Mouse (Mus musculus) kidney, adult 2 months (tissue): ENCODE measurements at regions not wholly inside any gene's neighbourhood (a gene's known extent, or its start where the extent isn't known, plus 50 kb on each side); places are given as distances from the start of the nearest gene placed in this dataset.

Experiments used
- DNase-seq: peaks from one replicate; pipeline ENCODE4 v3.0.0; 2021
- H3K27ac ChIP-seq: fragments of 200-500 bp; 2 replicates; pipeline ENCODE4 v1.5.1; 2012; ENCODE audit warnings: low read depth, low read length, control low read depth, inconsistent platforms; ENCODE audit not compliant: insufficient read depth
- H3K27me3 ChIP-seq: fragments of 200-500 bp; replicated peaks from 2 replicates; pipeline ENCODE4 v1.6.1; 2012; ENCODE audit warnings: mild to moderate bottlenecking, moderate library complexity, low read length, inconsistent platforms; ENCODE audit not compliant: control insufficient read depth, insufficient read depth
- H3K36me3 ChIP-seq: fragments of 200-500 bp; 2 replicates; pipeline ENCODE4 v1.6.1; 2012; ENCODE audit warnings: mild to moderate bottlenecking, moderate library complexity, low read length, inconsistent platforms; ENCODE audit not compliant: control insufficient read depth, insufficient read depth
- H3K4me1 ChIP-seq: fragments of 200-500 bp; 2 replicates; pipeline ENCODE4 v1.6.1; 2011; ENCODE audit warnings: low read length; ENCODE audit not compliant: control insufficient read depth, insufficient read depth
- H3K4me3 ChIP-seq: fragments of 200-500 bp; 2 replicates; pipeline ENCODE4 v1.5.1; 2011; ENCODE audit warnings: mild to moderate bottlenecking, low read depth, low read length, control low read depth; ENCODE audit not compliant: insufficient read depth
- CTCF ChIP-seq: fragments of 200-500 bp; conservative IDR thresholded peaks from 2 replicates; pipeline ENCODE4 v1.5.1; 2011; ENCODE audit warnings: low read depth, mild to moderate bottlenecking, control low read depth, low read length, moderate library complexity, mixed read lengths; ENCODE audit not compliant: insufficient read depth, insufficient read length
- POLR2A ChIP-seq: fragments of 200-500 bp; IDR thresholded peaks from one replicate; pipeline ENCODE4 v1.6.1; 2011; ENCODE audit warnings: low read depth, low read length, control low read depth
- WGBS: fragments of 180-500 bp; shearing (Covaris S2); methylation state at CpG from one replicate; pipeline ENCODE4 v1.1.7; 2018; 5-methylcytosine and 5-hydroxymethylcytosine counted together

GRCm38 (mm10) chr17:3883146-3883545 lies 187.1 kb upstream of the Nox3 start:
- H3K4me1 ChIP-seq: no peaks in the 10 kb centered on the region
- H3K27me3 ChIP-seq: no peaks in the 10 kb centered on the region
- no peak for DNase-seq
- 63% methylated on average over 1 of the region's 1 CpGs for WGBS
- no peak overlapping the region for H3K4me3 ChIP-seq
- no peak for TF ChIP-seq CTCF
- TF ChIP-seq POLR2A: no peak
- H3K27ac ChIP-seq: no peak overlapping the region
- no peaks in the 10 kb centered on the region for H3K36me3 ChIP-seq

DNA sequence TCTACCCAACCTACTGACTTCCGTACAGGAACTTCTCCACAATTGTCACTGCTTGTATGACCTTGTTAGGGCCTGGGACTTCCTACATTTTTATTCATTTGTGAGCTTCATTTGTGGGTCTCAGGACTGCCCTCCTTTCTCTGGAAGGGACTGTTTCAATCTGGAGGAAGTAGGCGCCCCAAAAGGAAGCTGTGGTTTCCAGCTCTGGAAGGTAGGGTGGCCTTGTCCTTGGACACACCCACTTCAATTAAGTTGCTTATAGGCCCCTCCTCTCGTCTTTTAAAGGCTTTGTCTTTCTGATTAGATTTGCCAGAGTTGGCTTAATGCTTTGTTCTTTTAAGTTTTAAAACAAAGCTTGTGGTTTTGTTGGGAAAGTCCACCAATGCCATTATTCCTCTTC lies 183.0 kb upstream of the Nox3 start:
- no peaks in the 10 kb centered on the region for H3K36me3 ChIP-seq
- WGBS: 79% methylated on average over 3 of the region's 3 CpGs
- TF ChIP-seq POLR2A (no peak), CTCF (no peak)

GRCm38 (mm10) chr17:3869459-3870194 lies 173.6 kb upstream of the Nox3 start:
- WGBS: 68% methylated on average over 4 of the region's 4 CpGs
- Histone ChIP-seq H3K27ac (no peak overlapping the region), H3K4me1 (no peaks in the 10 kb centered on the region), H3K36me3 (no peaks in the 10 kb centered on the region), H3K4me3 (no peak overlapping the region), H3K27me3 (no peaks in the 10 kb centered on the region)
- DNase-seq: no peak
- TF ChIP-seq CTCF (no peak), POLR2A (no peak)

More for the DNA sequence above, 183.0 kb upstream of the Nox3 start:
- no peaks in the 10 kb centered on the region for H3K4me1 ChIP-seq
- DNase-seq: no peak
- H3K4me3 ChIP-seq: no peak overlapping the region
- no peak overlapping the region for H3K27ac ChIP-seq
- H3K27me3 ChIP-seq: no peaks in the 10 kb centered on the region

- Histone ChIP-seq H3K4me3 (no peak overlapping the region), H3K36me3 (no peaks in the 10 kb centered on the region), H3K27ac (no peak overlapping the region), H3K27me3 (no peaks in the 10 kb centered on the region), H3K4me1 (no peaks in the 10 kb centered on the region)
- WGBS: 18% methylated on average over 2 of the region's 2 CpGs
- peak; percentile 8 for DNase-seq
- TF ChIP-seq CTCF (peak; percentile 37), POLR2A (no peak)
Measured at GRCm38 (mm10) chr17:3862384-3862783, 166.3 kb upstream of the Nox3 start.

- Histone ChIP-seq H3K36me3 (no peaks in the 10 kb centered on the region), H3K4me1 (no peaks in the 10 kb centered on the region), H3K4me3 (no peak overlapping the region), H3K27me3 (no peaks in the 10 kb centered on the region), H3K27ac (no peak overlapping the region)
- WGBS: 69% methylated on average over 4 of the region's 4 CpGs
- TF ChIP-seq CTCF (no peak), POLR2A (no peak)
- no peak for DNase-seq
Measured at GRCm38 (mm10) chr17:3836386-3836785, 140.3 kb upstream of the Nox3 start.

DNA sequence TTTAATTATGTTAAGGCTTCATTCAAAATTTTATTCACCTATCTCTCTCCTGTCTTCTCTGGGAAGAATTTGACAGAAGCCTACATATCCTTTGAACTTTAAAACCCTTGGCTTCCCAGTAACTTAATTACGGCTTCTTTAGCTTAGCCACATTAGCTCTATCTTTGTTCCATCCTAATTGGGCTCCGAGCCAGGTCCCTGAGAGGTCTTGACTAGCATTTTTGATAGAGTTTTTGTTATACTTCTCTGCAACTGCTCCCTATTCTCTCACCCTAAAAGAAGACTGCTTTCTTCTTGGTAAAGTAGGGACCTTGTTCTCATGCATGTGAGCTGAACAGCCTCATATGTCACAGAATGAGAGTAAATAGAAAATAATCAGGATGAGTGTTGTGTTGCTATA lies 115.1 kb upstream of the Nox3 start:
- TF ChIP-seq POLR2A (no peak), CTCF (no peak)
- Histone ChIP-seq H3K4me1 (no peaks in the 10 kb centered on the region), H3K36me3 (no peaks in the 10 kb centered on the region), H3K27ac (no peak overlapping the region), H3K27me3 (no peaks in the 10 kb centered on the region), H3K4me3 (no peak overlapping the region)
- 59% methylated on average over 2 of the region's 2 CpGs for WGBS
- DNase-seq: no peak

- DNase-seq: no peak
- 81% methylated on average over 1 of the region's 1 CpGs for WGBS
- Histone ChIP-seq H3K36me3 (no peaks in the 10 kb centered on the region), H3K27ac (no peak overlapping the region), H3K4me1 (no peaks in the 10 kb centered on the region), H3K4me3 (no peak overlapping the region), H3K27me3 (no peaks in the 10 kb centered on the region)
- TF ChIP-seq POLR2A (no peak), CTCF (no peak)
Measured at GRCm38 (mm10) chr17:3803507-3803906, 107.4 kb upstream of the Nox3 start.

- no peak overlapping the region for H3K4me3 ChIP-seq
- no peak overlapping the region for H3K27ac ChIP-seq
- no peaks in the 10 kb centered on the region for H3K27me3 ChIP-seq
- no peaks in the 10 kb centered on the region for H3K36me3 ChIP-seq
- no peaks in the 10 kb centered on the region for H3K4me1 ChIP-seq
- 19% methylated on average over 2 of the region's 2 CpGs for WGBS
- TF ChIP-seq CTCF: peak; percentile 40; the same call in 1 of the 2 replicates
- TF ChIP-seq POLR2A: no peak
- DNase-seq: peak; percentile 37
Measured at GRCm38 (mm10) chr17:3792597-3792996, 96.5 kb upstream of the Nox3 start.
